Comparison of ENCODE assay signal across 21 mouse cellular contexts in genomic region chr9:42277162-42277561, GRCm38 (mm10). TPM values are rescaled to one million over a fixed set of nuclear protein-coding genes. Genes with fewer than 3 reads are reported as not detected.
DNase-seq lines count a peak whose midpoint lies in the region; ATAC-seq and TF ChIP-seq lines count a peak whose summit lies in the region.
"Had no signal": no experiment of that assay in that cellular context is flagged by ENCODE, and none has a peak within 500 bp of the region (broad histone marks: within the 10 kb centered on the region; RNA-seq: fewer than 3 reads in every experiment).

No protein-coding gene starts in this region.

- 0 out of 2 replicates have a peak, but pooled peaks cover 4% of the 10 kb centered on the region for H3K79me2 ChIP-seq in liver, adult 2 months (ENCODE audit: control insufficient read depth, insufficient read depth, low read length)

- H3K9ac ChIP-seq in liver, adult 2 months (ENCODE audit: low read depth, low read length): no peak overlapping the region
- no peak overlapping the region for H3K9ac ChIP-seq in liver, embryonic 12.5 days
- H3K9ac ChIP-seq: embryonic facial prominence, embryonic 12.5 days; embryonic facial prominence, embryonic 15.5 days; forebrain, embryonic 12.5 days had no signal

- no peak overlapping the region for H3K4me3 ChIP-seq in liver, adult 2 months (ENCODE audit: insufficient read depth, low read depth, low read length)
- no peak overlapping the region for H3K4me3 ChIP-seq in liver, embryonic 12.5 days
- no peak overlapping the region for H3K4me3 ChIP-seq in forebrain, embryonic 10.5 days
- H3K4me3 ChIP-seq: embryonic facial prominence, embryonic 12.5 days; embryonic facial prominence, embryonic 15.5 days; erythroblast, embryonic 14.5 days; forebrain, embryonic 12.5 days had no signal

- no peak for TF ChIP-seq POLR2A in liver, adult 2 months (IDR thresholded peaks at IDR 0.05; ENCODE audit: extremely low read depth, insufficient read depth, low read length)

- ATAC-seq in liver, embryonic 12.5 days: no peak
- ATAC-seq: forebrain, embryonic 14.5 days; forebrain, embryonic 16.5 days had no signal

- no peak for TF ChIP-seq CTCF in liver, adult 2 months (IDR thresholded peaks at IDR 0.05; ENCODE audit: low read depth, low read length)

- H3K9me3 ChIP-seq in liver, embryonic 12.5 days (replicated peaks): no peaks in the 10 kb centered on the region
- H3K9me3 ChIP-seq in forebrain, embryonic 10.5 days: no peaks in the 10 kb centered on the region
- H3K9me3 ChIP-seq: embryonic facial prominence, embryonic 12.5 days; embryonic facial prominence, embryonic 15.5 days; forebrain, embryonic 12.5 days had no signal

- peaks cover 5% of the 10 kb centered on the region for H3K36me3 ChIP-seq in liver, adult 2 months (ENCODE audit: control insufficient read depth, insufficient read depth, low read length)
- H3K36me3 ChIP-seq in liver, embryonic 12.5 days: no peaks in the 10 kb centered on the region
- no peaks in the 10 kb centered on the region for H3K36me3 ChIP-seq in forebrain, embryonic 10.5 days (replicated peaks)
- H3K36me3 ChIP-seq: embryonic facial prominence, embryonic 12.5 days; embryonic facial prominence, embryonic 15.5 days; forebrain, embryonic 12.5 days had no signal

- H3K27me3 ChIP-seq in liver, adult 2 months (ENCODE audit: control insufficient read depth, insufficient read depth, low read length): no peaks in the 10 kb centered on the region
- H3K27me3 ChIP-seq in liver, embryonic 12.5 days (replicated peaks): no peaks in the 10 kb centered on the region
- H3K27me3 ChIP-seq in forebrain, embryonic 10.5 days (ENCODE audit: poor library complexity, severe bottlenecking): no peaks in the 10 kb centered on the region
- H3K27me3 ChIP-seq: embryonic facial prominence, embryonic 12.5 days; embryonic facial prominence, embryonic 15.5 days had no signal

- peaks cover 13% of the 10 kb centered on the region for H3K4me1 ChIP-seq in liver, adult 2 months (ENCODE audit: control insufficient read depth, insufficient read depth, low read length)
- 0 out of 2 replicates have a peak, but pooled peaks cover 5% of the 10 kb centered on the region for H3K4me1 ChIP-seq in liver, embryonic 12.5 days
- no peaks in the 10 kb centered on the region for H3K4me1 ChIP-seq in forebrain, embryonic 10.5 days
- H3K4me1 ChIP-seq: embryonic facial prominence, embryonic 12.5 days; embryonic facial prominence, embryonic 15.5 days; forebrain, embryonic 12.5 days had no signal

- H3K4me2 ChIP-seq in liver, embryonic 12.5 days: no peak overlapping the region
- H3K4me2 ChIP-seq: embryonic facial prominence, embryonic 12.5 days; embryonic facial prominence, embryonic 15.5 days; forebrain, embryonic 12.5 days had no signal

- intact Hi-C loops in heart, postnatal 14 days (cut with DNase I): loop anchor here (10.0 kb wide), 2 partner anchors 282 to 1052 kb away; no protein-coding TSS in a partner anchor

- peak overlapping the region; percentile 12 for H3K27ac ChIP-seq in liver, adult 2 months (replicated peaks; ENCODE audit: insufficient read depth, low read depth, low read length)
- no peak overlapping the region for H3K27ac ChIP-seq in liver, embryonic 12.5 days
- no peak overlapping the region for H3K27ac ChIP-seq in forebrain, embryonic 10.5 days
- H3K27ac ChIP-seq: embryonic facial prominence, embryonic 12.5 days; embryonic facial prominence, embryonic 15.5 days; forebrain, embryonic 12.5 days had no signal

- peak; percentile 55 for DNase-seq in heart, adult 11 months
- no peak for DNase-seq in heart, postnatal 14 days
- peak; percentile 31 for DNase-seq in liver, adult 2 months (ENCODE audit: extremely low read depth, low read depth, low spot score)
- DNase-seq in forebrain, embryonic 10.5 days (ENCODE audit: extremely low spot score, low spot score): no peak
- DNase-seq: adrenal gland, adult 2 months; adrenal gland, postnatal 10 days; adrenal gland, postnatal 25 days; cerebellum, adult 11 months; cerebellum, adult 18-20 months; cerebellum, adult 8-10 months; cerebellum, adult 9-11 months; cerebellum, postnatal 14 days; cerebellum, postnatal 36 days; embryo, embryonic 11 days had no signal

RNA-seq across cellular contexts. Expression of gene Sc5d, which starts 13.1 kb away (rescaled TPM):
- total RNA-seq in heart, postnatal 14 days (2021): 10 to 100 TPM; 12.0 TPM
- 532 and 536 TPM in 2 replicates for total RNA-seq in liver, adult 2 months (2014; rRNA removed)
- 652 and 777 TPM in 2 replicates for polyA plus RNA-seq in liver, adult 2 months (2012; rRNA removed)
- 60.9 and 64.8 TPM in 2 replicates for polyA plus RNA-seq in liver, embryonic 12.5 days (2016; fragmentation: Nextera tagmentation; extraction: Ambion mirVana)
- 68.8 and 70.8 TPM in 2 replicates for polyA plus RNA-seq in forebrain, embryonic 10.5 days (2016; fragmentation: Nextera tagmentation; extraction: Ambion mirVana)

Comparison
In these comparisons a context has a peak if more than half of its experiments do, and no peak if none do; other contexts are left out.
1. DNase-seq: peak in heart, adult 11 months (single experiment) and liver, adult 2 months (single experiment); none in heart, postnatal 14 days (0 of 2) and forebrain, embryonic 10.5 days (single experiment).